Mouse (Mus musculus) cerebellum, adult (tissue): ENCODE measurements at regions not wholly inside any gene's neighbourhood (a gene's known extent, or its start where the extent isn't known, plus 50 kb on each side); places are given as distances from the start of the nearest gene placed in this dataset.

Experiments
- ATAC-seq: cut with Nextera tagmentation; 2 replicates; pipeline ENCODE4 v1.9.2; 2017; ENCODE audit warnings: mild to moderate bottlenecking, moderate library complexity, mixed read lengths; ENCODE audit not compliant: insufficient number of reproducible peaks, low FRiP score, low TSS enrichment

- no peak for ATAC-seq
Measured at GRCm38 (mm10) chr17:4903129-4903528, 91.0 kb upstream of the Arid1b start.

GRCm38 (mm10) chr17:4906504-4906903 is 87.6 kb upstream of the Arid1b start:
- ATAC-seq, result no peak

- ATAC-seq, result no peak
Measured at GRCm38 (mm10) chr17:4907181-4907752, 86.9 kb upstream of the Arid1b start.

DNA sequence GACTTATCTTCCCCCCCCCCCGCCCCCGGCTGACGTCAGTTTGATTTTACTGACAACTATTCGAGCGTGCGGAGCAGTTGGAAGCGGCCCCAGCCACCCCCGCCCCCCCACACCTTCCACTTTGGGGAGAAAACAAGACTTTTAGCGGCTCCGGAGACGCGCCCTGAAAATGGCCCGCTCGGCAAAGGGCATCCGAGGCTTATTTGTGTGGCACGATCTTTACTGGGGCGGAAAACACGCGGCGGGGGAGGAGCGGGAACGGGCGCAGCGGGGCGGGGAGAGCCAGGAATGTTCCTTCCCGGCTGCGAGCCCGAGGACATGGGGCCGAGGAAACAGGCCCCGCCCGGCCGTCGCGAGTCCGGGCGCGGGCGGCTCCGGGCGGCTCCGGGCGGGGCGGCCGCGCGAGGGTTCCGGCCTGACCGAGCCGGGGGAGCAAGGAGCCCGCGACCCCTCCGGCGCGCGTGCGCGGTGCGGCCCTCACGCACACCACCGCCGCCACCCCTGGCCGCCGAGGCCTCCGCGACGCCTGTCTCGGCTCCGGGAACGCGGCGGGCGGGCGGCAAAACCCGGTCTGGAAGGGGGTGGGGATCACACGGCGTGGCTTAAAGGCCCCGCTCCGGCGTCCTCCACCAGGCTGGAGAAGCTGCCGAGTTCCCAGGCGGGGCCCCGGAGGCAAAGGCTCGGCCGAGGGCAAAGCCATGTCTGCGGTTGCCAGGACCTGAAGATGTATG is 86.1 kb upstream of the Arid1b start:
- peak; percentile 92 for ATAC-seq

GRCm38 (mm10) chr17:4908572-4908965 is 85.6 kb upstream of the Arid1b start:
- peak; percentile 29; the same call in 1 of the 2 replicates for ATAC-seq

GRCm38 (mm10) chr17:4910182-4910581 is 84.0 kb upstream of the Arid1b start:
- ATAC-seq, result no peak

GRCm38 (mm10) chr17:4913001-4913400 is 81.1 kb upstream of the Arid1b start:
- no peak for ATAC-seq

- ATAC-seq, result no peak
Measured at GRCm38 (mm10) chr17:4919866-4920495, 74.2 kb upstream of the Arid1b start.

- no peak for ATAC-seq
Measured at GRCm38 (mm10) chr17:4921121-4921520, 73.0 kb upstream of the Arid1b start.

GRCm38 (mm10) chr17:4928631-4929030 is 65.5 kb upstream of the Arid1b start:
- no peak for ATAC-seq

- ATAC-seq, result no peak
Measured at GRCm38 (mm10) chr17:4935268-4935667, 58.9 kb upstream of the Arid1b start.

- no peak for ATAC-seq
Measured at GRCm38 (mm10) chr17:4940589-4940988, 53.5 kb upstream of the Arid1b start.

DNA sequence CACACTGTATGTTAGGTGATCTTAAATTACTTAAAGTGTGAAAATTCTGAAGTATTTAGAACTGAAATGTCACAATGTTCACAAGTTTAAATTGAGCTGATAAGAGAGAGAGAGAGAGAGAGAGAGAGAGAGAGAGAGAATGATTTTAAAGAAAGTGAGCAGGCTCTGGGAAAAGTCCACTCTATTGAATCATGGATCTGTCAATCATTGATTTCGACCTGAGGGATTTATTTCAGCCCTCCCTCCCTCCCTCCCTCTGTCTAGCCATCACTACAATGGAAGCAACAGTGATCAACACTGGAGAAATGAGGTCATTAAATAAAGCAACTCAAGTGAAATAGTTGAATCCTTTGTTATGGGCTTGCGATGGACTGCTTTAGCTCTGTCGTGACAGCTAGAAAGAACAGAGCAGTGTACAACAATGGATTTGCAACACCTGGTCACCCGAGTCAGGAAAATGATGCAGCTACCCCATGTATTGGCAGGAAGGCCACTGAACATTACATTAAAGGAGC is 52.8 kb upstream of the Arid1b start:
- no peak for ATAC-seq

GRCm38 (mm10) chr17:4942868-4943267 is 51.3 kb upstream of the Arid1b start:
- ATAC-seq, result no peak
